ENCODE assay signal across 9 mouse cellular contexts in the genomic region with DNA sequence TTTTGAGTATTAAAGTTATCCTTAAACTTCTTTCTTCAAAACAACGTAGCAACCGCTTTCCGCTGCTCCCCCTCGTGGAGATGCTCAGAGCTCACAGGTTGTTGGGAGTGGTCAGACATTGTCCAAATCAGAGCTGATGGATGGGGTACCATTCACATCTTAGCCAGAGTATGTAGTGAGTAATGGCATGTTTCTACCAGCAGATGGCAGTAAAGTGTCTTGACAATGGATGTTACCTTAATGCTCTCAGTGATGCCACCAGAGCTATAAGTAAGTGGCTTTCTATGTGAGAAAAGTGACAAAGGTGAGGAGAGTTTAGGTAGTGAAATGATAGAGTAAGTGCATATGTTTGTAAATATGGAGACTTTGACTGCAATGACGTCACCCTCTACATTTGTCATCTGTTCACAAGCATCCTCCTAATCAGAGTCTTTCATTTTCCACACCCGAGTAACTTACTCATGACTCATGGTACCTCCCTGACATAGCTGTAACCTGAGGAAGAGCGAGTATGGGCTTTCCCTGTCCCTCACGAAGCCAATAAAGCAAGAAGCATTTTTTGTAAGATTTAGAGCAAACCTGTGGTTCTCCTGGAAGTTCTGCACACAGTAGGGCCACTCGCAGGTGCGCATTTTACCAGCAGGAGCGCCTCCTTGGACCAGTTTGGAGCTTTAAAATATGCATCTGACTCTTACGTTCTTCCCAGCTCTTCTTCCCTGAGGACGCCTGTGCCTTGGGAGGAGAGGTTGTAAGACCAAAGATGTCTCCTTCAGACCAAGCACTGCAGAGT.
DNase-seq lines count a peak whose midpoint lies in the region; ATAC-seq and TF ChIP-seq lines count a peak whose summit lies in the region.
"Had no signal": no experiment of that assay in that cellular context is flagged by ENCODE, and none has a peak within 500 bp of the region (broad histone marks: within the 10 kb centered on the region; RNA-seq: fewer than 3 reads in every experiment).

No protein-coding gene starts in this region.

- H3K27me3 ChIP-seq in CH12.LX (replicated peaks) = no peaks in the 10 kb centered on the region
- H3K27me3 ChIP-seq in hindbrain, embryonic 11.5 days (ENCODE audit: control insufficient read depth, insufficient read depth, low read length) = no peaks in the 10 kb centered on the region
- no peaks in the 10 kb centered on the region for H3K27me3 ChIP-seq in midbrain, embryonic 15.5 days (replicated peaks)
- H3K27me3 ChIP-seq: heart, embryonic 15.5 days had no signal

- no peak; the same call in 1 of the 2 replicates for TF ChIP-seq EP300 in CH12.LX (IDR thresholded peaks at IDR 0.05; ENCODE audit: low read length)

- H3K9ac ChIP-seq in CH12.LX (ENCODE audit: insufficient read depth, low read depth) = no peak overlapping the region
- H3K9ac ChIP-seq in hindbrain, embryonic 11.5 days (ENCODE audit: low read depth, low read length) = no peak overlapping the region
- H3K9ac ChIP-seq in midbrain, embryonic 15.5 days = no peak overlapping the region
- H3K9ac ChIP-seq: heart, embryonic 15.5 days had no signal

- no peaks in the 10 kb centered on the region for H3K79me2 ChIP-seq in CH12.LX (replicated peaks; ENCODE audit: control insufficient read depth, extremely low read depth, insufficient read depth, poor library complexity, severe bottlenecking)

- no peaks in the 10 kb centered on the region for H3K9me3 ChIP-seq in CH12.LX (replicated peaks; ENCODE audit: low read length)
- no peaks in the 10 kb centered on the region for H3K9me3 ChIP-seq in hindbrain, embryonic 11.5 days (ENCODE audit: control insufficient read depth, low read length)
- H3K9me3 ChIP-seq in midbrain, embryonic 15.5 days = no peaks in the 10 kb centered on the region
- H3K9me3 ChIP-seq: heart, embryonic 15.5 days had no signal

- 61% methylated on average over 13 of the region's 13 CpGs for WGBS in hindbrain, embryonic 11.5 days
- WGBS in midbrain, embryonic 15.5 days = 61% methylated on average over 13 of the region's 13 CpGs

- dilution Hi-C loops in CH12.LX (cut with MboI; ENCODE audit: extremely low pct_ligation_motif_present, extremely low pct_unique_long_range_greater_than_20kb, low sequenced_read_pairs) = no loop called here

- intact Hi-C loops in left cerebral cortex, adult 2 months (cut with DNase I) = loop anchor here (1.0 to 5.0 kb wide), 3 partner anchors 63 to 398 kb away; a partner anchor contains a TSS

- no peak for TF ChIP-seq POLR2A in CH12.LX (IDR thresholded peaks at IDR 0.05; ENCODE audit: low read depth, low read length)
- TF ChIP-seq POLR2A in cortical plate, adult 2 months (IDR thresholded peaks at IDR 0.05; ENCODE audit: extremely low read depth, insufficient read depth, low read length) = no peak

- peak; percentile 71 for ATAC-seq in hindbrain, embryonic 11.5 days (ENCODE audit: low FRiP score)
- ATAC-seq in midbrain, embryonic 15.5 days (replicated peaks) = peak; percentile 77

- peaks cover 24 to 55% of the 10 kb centered on the region in 2 experiments for H3K4me1 ChIP-seq in CH12.LX (ENCODE audit: control insufficient read depth in 1 of 2, insufficient read depth in 2 of 2)
- no peaks in the 10 kb centered on the region for H3K4me1 ChIP-seq in cortical plate, adult 2 months (ENCODE audit: control insufficient read depth, insufficient read depth, low read length)
- H3K4me1 ChIP-seq in hindbrain, embryonic 11.5 days (replicated peaks; ENCODE audit: control insufficient read depth, insufficient read depth, low read length) = peaks cover 3% of the 10 kb centered on the region; the same call in 1 of the 2 replicates
- peaks cover 27% of the 10 kb centered on the region for H3K4me1 ChIP-seq in midbrain, embryonic 15.5 days

- H3K36me3 ChIP-seq in CH12.LX (replicated peaks in 1 of 2; ENCODE audit: control insufficient read depth in 1 of 2, insufficient read depth in 1 of 2, low read length in 1 of 2) = no peaks in the 10 kb centered on the region
- no peaks in the 10 kb centered on the region for H3K36me3 ChIP-seq in hindbrain, embryonic 11.5 days (ENCODE audit: control insufficient read depth, insufficient read depth, low read length)
- no peaks in the 10 kb centered on the region for H3K36me3 ChIP-seq in midbrain, embryonic 15.5 days (replicated peaks)
- H3K36me3 ChIP-seq: heart, embryonic 15.5 days had no signal

- in situ Hi-C loops in CH12.LX (cut with MboI; ENCODE audit: low pct_ligation_motif_present, low pct_unique_long_range_greater_than_20kb, low sequenced_read_pairs) = loop anchor here (10.0 kb wide), 2 partner anchors 51 to 321 kb away; no protein-coding TSS in a partner anchor

- H3K27ac ChIP-seq in CH12.LX (ENCODE audit: insufficient read depth, low read depth) = peak overlapping the region; percentile 41; the same call in 1 of the 2 replicates
- no peak overlapping the region for H3K27ac ChIP-seq in cortical plate, adult 2 months (ENCODE audit: insufficient read depth, low read length)
- no peak overlapping the region for H3K27ac ChIP-seq in hindbrain, embryonic 11.5 days (ENCODE audit: low read depth, low read length)
- H3K27ac ChIP-seq in left cerebral cortex, adult 2 months = no peak overlapping the region
- H3K27ac ChIP-seq in midbrain, embryonic 15.5 days = no peak overlapping the region
- H3K27ac ChIP-seq: heart, embryonic 15.5 days had no signal

- peak; percentile 93 to 96 for TF ChIP-seq CTCF in CH12.LX (conservative IDR thresholded peaks at IDR 0.05 in 1 of 2, IDR thresholded peaks at IDR 0.05 in 1 of 2; ENCODE audit: low read depth in 2 of 2, low read length in 2 of 2)
- peak; percentile 70 for TF ChIP-seq CTCF in cortical plate, adult 2 months (IDR thresholded peaks at IDR 0.05; ENCODE audit: extremely low read depth, insufficient read depth, low read length)
- TF ChIP-seq CTCF in left cerebral cortex, adult 2 months (IDR thresholded peaks at IDR 0.05) = peak; percentile 84

- H3K4me2 ChIP-seq in CH12.LX (ENCODE audit: insufficient read depth, low read depth, poor library complexity, severe bottlenecking) = peak overlapping the region; percentile 57; the same call in 1 of the 2 replicates
- no peak overlapping the region for H3K4me2 ChIP-seq in hindbrain, embryonic 11.5 days (replicated peaks; ENCODE audit: low read depth, low read length)
- no peak overlapping the region for H3K4me2 ChIP-seq in midbrain, embryonic 15.5 days
- H3K4me2 ChIP-seq: heart, embryonic 15.5 days had no signal

- DNase-seq in adrenal gland, adult 2 months = peak; percentile 2
- DNase-seq in adrenal gland, postnatal 4 days (ENCODE audit: low spot score in 2 of 2) = no peak
- peak; percentile 92 for DNase-seq in CH12.LX (ENCODE audit: extremely low read depth)
- peak; percentile 85 for DNase-seq in hindbrain, embryonic 11.5 days (ENCODE audit: low spot score)
- DNase-seq in left cerebral cortex, adult 2 months (ENCODE audit: extremely low spot score in 1 of 2, low spot score in 2 of 2) = peak in 1 of 2 experiments; percentile 38
- DNase-seq in gastrocnemius, postnatal 10 days = no peak

- no peak overlapping the region for H3K4me3 ChIP-seq in CH12.LX (replicated peaks in 1 of 3; ENCODE audit: low read depth in 2 of 3, low read length in 2 of 3, poor library complexity in 1 of 3)
- H3K4me3 ChIP-seq in cortical plate, adult 2 months (ENCODE audit: insufficient read depth, low read length) = no peak overlapping the region
- H3K4me3 ChIP-seq in hindbrain, embryonic 11.5 days (ENCODE audit: low read depth, low read length) = no peak overlapping the region
- H3K4me3 ChIP-seq in left cerebral cortex, adult 2 months = no peak overlapping the region
- H3K4me3 ChIP-seq in midbrain, embryonic 15.5 days = no peak overlapping the region
- H3K4me3 ChIP-seq: heart, embryonic 15.5 days had no signal

- TF ChIP-seq RAD21 in CH12.LX (IDR thresholded peaks at IDR 0.05; ENCODE audit: low read depth, low read length) = no peak; the same call in none of the 2 replicates

TF ChIP-seq in CH12.LX, 34 proteins besides CTCF, POLR2A, EP300 and RAD21:
- TF ChIP-seq KAT2A (IDR thresholded peaks at IDR 0.05; ENCODE audit: insufficient replicate concordance, low read length) (no peak), NELFE (IDR thresholded peaks at IDR 0.05; ENCODE audit: low read depth, low read length) (no peak), ZNF384 (IDR thresholded peaks at IDR 0.05; ENCODE audit: low read depth, low read length) (no peak; the same call in 1 of the 2 replicates), JUND (conservative IDR thresholded peaks at IDR 0.05; ENCODE audit: low read depth, low read length) (peak; percentile 87), ZKSCAN1 (IDR thresholded peaks at IDR 0.05; ENCODE audit: borderline replicate concordance, low read depth, low read length) (peak; percentile 95), MAX (IDR thresholded peaks at IDR 0.05; ENCODE audit: low read length) (0 out of 2 replicates have a peak, but pooled peaks have one; percentile 22), RCOR1 (conservative IDR thresholded peaks at IDR 0.05; ENCODE audit: low read depth, low read length) (no peak; the same call in 1 of the 2 replicates), MYC (IDR thresholded peaks at IDR 0.05; ENCODE audit: low read depth, low read length) (0 out of 2 replicates have a peak, but pooled peaks have one; percentile 27), USF2 (conservative IDR thresholded peaks at IDR 0.05; ENCODE audit: low read depth, low read length) (no peak), CHD1 (IDR thresholded peaks at IDR 0.05; ENCODE audit: low read depth, low read length) (no peak), MEF2A (IDR thresholded peaks at IDR 0.05; ENCODE audit: borderline replicate concordance, low read depth, low read length) (peak; percentile 56; the same call in 1 of the 2 replicates), ZMIZ1 (IDR thresholded peaks at IDR 0.05; ENCODE audit: low read depth, low read length) (no peak), CHD2 (IDR thresholded peaks at IDR 0.05; ENCODE audit: low read length) (no peak), ZC3H11A (IDR thresholded peaks at IDR 0.05; ENCODE audit: low read depth, low read length) (peak; percentile 57), BHLHE40 (IDR thresholded peaks at IDR 0.05; ENCODE audit: low read depth, low read length) (peak; percentile 12; the same call in 1 of the 2 replicates), NRF1 (IDR thresholded peaks at IDR 0.05; ENCODE audit: low read depth, low read length) (no peak), SMC3 (IDR thresholded peaks at IDR 0.05; ENCODE audit: low read depth, low read length) (peak; percentile 94), JUN (IDR thresholded peaks at IDR 0.05; ENCODE audit: insufficient read depth, low read depth, low read length) (peak; percentile 76), ETS1 (conservative IDR thresholded peaks at IDR 0.05; ENCODE audit: low read depth, low read length) (peak; percentile 79)

Comparison
In these comparisons a context has a peak if more than half of its experiments do, and no peak if none do; other contexts are left out.
1. DNase-seq: peak in adrenal gland, adult 2 months (single experiment), CH12.LX (single experiment) and hindbrain, embryonic 11.5 days (single experiment); none in adrenal gland, postnatal 4 days (0 of 2) and gastrocnemius, postnatal 10 days (single experiment).
2. Peak in every context shown above with its lines, with median percentiles within 50 percentile points of each other: CTCF ChIP-seq.